Mouse (Mus musculus) layer of hippocampus, adult 8-10 months (tissue): Measurements from ENCODE around the gene Asic2. TPM values are rescaled to one million over a fixed set of nuclear protein-coding genes. Genes with fewer than 3 reads are reported as not detected.
A peak's percentile ranks its signal among the peaks of the same experiment; 100 is the strongest.

ENCODE experiments used
- DNase-seq, 2 experiments: peaks; one replicate each; pipeline ENCODE4 v3.0.0; 2022; ENCODE audit warnings: low spot score in 2 of 2
- total RNA-seq, 4 experiments: library from RNA; stranded (reverse); gene quantifications; 2 replicates each; pipeline ENCODE4 v1.2.4; 2022

Asic2 gene
- total RNA-seq, 4 experiments from 2014 or later = 53.7 to 58.2 (median 54.8) TPM

GRCm38 (mm10) chr11:81750876-81751275, 217.4 kb downstream of the Asic2 start:
- no peak for DNase-seq

- no peak for DNase-seq
These were observed 218.2 kb downstream of the Asic2 start for GRCm38 (mm10) chr11:81750016-81750415.

GRCm38 (mm10) chr11:81738995-81739394, 229.3 kb downstream of the Asic2 start:
- DNase-seq = no peak

GRCm38 (mm10) chr11:81737777-81738176, 230.5 kb downstream of the Asic2 start:
- DNase-seq = no peak

- DNase-seq = no peak
These were observed 246.2 kb downstream of the Asic2 start for GRCm38 (mm10) chr11:81722071-81722470.

- no peak for DNase-seq
These were observed 253.5 kb downstream of the Asic2 start for GRCm38 (mm10) chr11:81714801-81715200.

GRCm38 (mm10) chr11:81706996-81707395, 261.3 kb downstream of the Asic2 start:
- no peak for DNase-seq

- DNase-seq = no peak
These were observed 270.2 kb downstream of the Asic2 start for GRCm38 (mm10) chr11:81698008-81698407.

GRCm38 (mm10) chr11:81695501-81695900, 272.8 kb downstream of the Asic2 start:
- DNase-seq = no peak

- no peak for DNase-seq
These were observed 287.7 kb downstream of the Asic2 start for GRCm38 (mm10) chr11:81680511-81680910.

GRCm38 (mm10) chr11:81671724-81672123, 296.5 kb downstream of the Asic2 start:
- DNase-seq = no peak

- DNase-seq = no peak
These were observed 297.8 kb downstream of the Asic2 start for GRCm38 (mm10) chr11:81670436-81670835.

GRCm38 (mm10) chr11:81658850-81659249, 309.4 kb downstream of the Asic2 start:
- DNase-seq = no peak

- DNase-seq = no peak
These were observed 311.1 kb downstream of the Asic2 start for GRCm38 (mm10) chr11:81657121-81657520.

- no peak for DNase-seq
These were observed 320.4 kb downstream of the Asic2 start for GRCm38 (mm10) chr11:81647828-81648227.

- DNase-seq = no peak
These were observed 322.7 kb downstream of the Asic2 start for GRCm38 (mm10) chr11:81645549-81645948.

- DNase-seq = no peak
These were observed 331.9 kb downstream of the Asic2 start for GRCm38 (mm10) chr11:81636356-81636755.

GRCm38 (mm10) chr11:81634360-81635350, 333.6 kb downstream of the Asic2 start:
- DNase-seq = peak in 1 of 2 experiments; percentile 40

GRCm38 (mm10) chr11:81625199-81625598, 343.1 kb downstream of the Asic2 start:
- DNase-seq = no peak

- DNase-seq = no peak
These were observed 347.7 kb downstream of the Asic2 start for GRCm38 (mm10) chr11:81620516-81620915.

GRCm38 (mm10) chr11:81616437-81616836, 351.8 kb downstream of the Asic2 start:
- DNase-seq = no peak

GRCm38 (mm10) chr11:81613869-81614620, 354.2 kb downstream of the Asic2 start:
- DNase-seq = no peak
